ENCODE assay signal across 24 mouse cellular contexts in the genomic region with DNA sequence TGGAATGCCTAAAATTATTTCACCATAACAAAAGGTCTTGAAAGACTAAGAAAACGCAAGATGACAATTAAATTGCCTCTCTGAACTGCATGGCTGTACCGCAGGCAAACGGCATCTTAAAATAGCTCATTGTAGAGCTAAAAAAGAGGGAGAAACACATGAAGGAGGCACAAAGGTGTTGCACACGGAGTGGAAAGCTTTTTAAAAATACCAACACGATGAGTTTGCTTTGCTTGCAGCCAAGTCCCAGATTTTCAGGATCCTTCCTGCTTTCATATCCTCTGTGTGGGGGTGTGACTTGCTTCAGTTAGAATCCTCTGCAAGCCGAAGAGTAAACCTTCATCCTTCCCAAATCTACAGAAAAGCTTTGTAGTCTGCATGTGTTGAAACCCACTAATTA. TPM values are rescaled to one million over a fixed set of nuclear protein-coding genes. Genes with fewer than 3 reads are reported as not detected.
DNase-seq lines count a peak whose midpoint lies in the region; ATAC-seq and TF ChIP-seq lines count a peak whose summit lies in the region.
"Had no signal": no experiment of that assay in that cellular context is flagged by ENCODE, and none has a peak within 500 bp of the region (broad histone marks: within the 10 kb centered on the region; RNA-seq: fewer than 3 reads in every experiment).

No protein-coding gene starts in this region.

- ATAC-seq in midbrain, embryonic 11.5 days (ENCODE audit: low FRiP score): no peak
- no peak for ATAC-seq in liver, postnatal 0 days
- ATAC-seq in kidney, embryonic 15.5 days (replicated peaks; ENCODE audit: low FRiP score): no peak
- ATAC-seq: hindbrain, postnatal 0 days; intestine, postnatal 0 days; midbrain, embryonic 16.5 days had no signal

- H3K27me3 ChIP-seq in midbrain, embryonic 11.5 days (ENCODE audit: control insufficient read depth, insufficient read depth, low read length): no peaks in the 10 kb centered on the region
- peaks cover 37% of the 10 kb centered on the region for H3K27me3 ChIP-seq in midbrain, embryonic 10.5 days (ENCODE audit: low read depth, poor library complexity, severe bottlenecking)
- H3K27me3 ChIP-seq in liver, postnatal 0 days (ENCODE audit: insufficient read depth, low read length): no peaks in the 10 kb centered on the region
- H3K27me3 ChIP-seq in kidney, embryonic 15.5 days: no peaks in the 10 kb centered on the region

- WGBS in midbrain, embryonic 11.5 days: 81% methylated on average over 6 of the region's 6 CpGs
- 79% methylated on average over 6 of the region's 6 CpGs for WGBS in midbrain, embryonic 10.5 days
- WGBS in olfactory bulb, adult 2 months: 20% methylated on average over 6 of the region's 6 CpGs
- WGBS in liver, postnatal 0 days (ENCODE audit: insufficient replicate concordance): 65% methylated on average over 6 of the region's 6 CpGs
- 60% methylated on average over 6 of the region's 6 CpGs for WGBS in kidney, embryonic 15.5 days

- H3K27ac ChIP-seq in midbrain, embryonic 11.5 days (ENCODE audit: low read depth, low read length): no peak overlapping the region
- H3K27ac ChIP-seq in midbrain, embryonic 10.5 days (replicated peaks): no peak overlapping the region
- H3K27ac ChIP-seq in left cerebral cortex, adult 2 months: peak overlapping the region; percentile 81
- peak overlapping the region; percentile 93 for H3K27ac ChIP-seq in olfactory bulb, adult 2 months (ENCODE audit: insufficient read depth, low read depth, low read length)
- no peak overlapping the region for H3K27ac ChIP-seq in liver, postnatal 0 days (ENCODE audit: low read depth)
- H3K27ac ChIP-seq in kidney, embryonic 15.5 days: no peak overlapping the region
- H3K27ac ChIP-seq: hindbrain, postnatal 0 days had no signal

- H3K9me3 ChIP-seq in midbrain, embryonic 11.5 days (ENCODE audit: control insufficient read depth, low read length): no peaks in the 10 kb centered on the region
- H3K9me3 ChIP-seq in midbrain, embryonic 10.5 days (replicated peaks): no peaks in the 10 kb centered on the region
- no peaks in the 10 kb centered on the region for H3K9me3 ChIP-seq in liver, postnatal 0 days (ENCODE audit: low read length)
- H3K9me3 ChIP-seq in kidney, embryonic 15.5 days (replicated peaks): no peaks in the 10 kb centered on the region

- H3K4me1 ChIP-seq in midbrain, embryonic 11.5 days (ENCODE audit: control insufficient read depth, insufficient read depth, low read length): no peaks in the 10 kb centered on the region
- peaks cover 24% of the 10 kb centered on the region for H3K4me1 ChIP-seq in midbrain, embryonic 10.5 days
- peaks cover 14% of the 10 kb centered on the region for H3K4me1 ChIP-seq in olfactory bulb, adult 2 months (ENCODE audit: control insufficient read depth, insufficient read depth, low read length)
- no peaks in the 10 kb centered on the region for H3K4me1 ChIP-seq in liver, postnatal 0 days (ENCODE audit: insufficient read depth)
- H3K4me1 ChIP-seq in kidney, embryonic 15.5 days: peaks cover 17% of the 10 kb centered on the region

- no peak overlapping the region for H3K4me2 ChIP-seq in midbrain, embryonic 11.5 days
- no peak overlapping the region for H3K4me2 ChIP-seq in liver, postnatal 0 days (ENCODE audit: low read depth, low read length)
- no peak overlapping the region for H3K4me2 ChIP-seq in kidney, embryonic 15.5 days

- intact Hi-C loops in heart, postnatal 25 days (cut with DNase I): no loop called here
- intact Hi-C loops in left cerebral cortex, adult 2 months (cut with DNase I): loop anchor here (1.0 to 5.0 kb wide), 4 partner anchors 40 to 133 kb away; partner anchors contain the start of gene March10

- no peak for TF ChIP-seq EP300 in liver, postnatal 0 days (IDR thresholded peaks at IDR 0.05; ENCODE audit: low read depth)

- no peak overlapping the region for H3K4me3 ChIP-seq in midbrain, embryonic 11.5 days (ENCODE audit: low read depth, low read length)
- H3K4me3 ChIP-seq in midbrain, embryonic 10.5 days: no peak overlapping the region
- no peak overlapping the region for H3K4me3 ChIP-seq in left cerebral cortex, adult 2 months
- H3K4me3 ChIP-seq in olfactory bulb, adult 2 months (ENCODE audit: insufficient read depth, low read depth, low read length): no peak overlapping the region
- H3K4me3 ChIP-seq in liver, postnatal 0 days (ENCODE audit: low read depth, low read length): no peak overlapping the region
- H3K4me3 ChIP-seq in kidney, embryonic 15.5 days (replicated peaks): no peak overlapping the region

- H3K9ac ChIP-seq in midbrain, embryonic 11.5 days (ENCODE audit: low read length): no peak overlapping the region
- no peak overlapping the region for H3K9ac ChIP-seq in liver, postnatal 0 days (replicated peaks)
- no peak overlapping the region for H3K9ac ChIP-seq in kidney, embryonic 15.5 days

- peak; percentile 61 for DNase-seq in heart, adult 11 months
- DNase-seq in heart, postnatal 25 days (ENCODE audit: low spot score): no peak
- DNase-seq in midbrain, embryonic 11.5 days (ENCODE audit: low spot score, missing footprints): peak; percentile 75
- no peak for DNase-seq in midbrain, embryonic 10.5 days (ENCODE audit: low spot score)
- DNase-seq in left cerebral cortex, adult 2 months (ENCODE audit: extremely low spot score in 1 of 2, low spot score in 2 of 2): peak in 1 of 2 experiments; percentile 28
- no peak for DNase-seq in liver, postnatal 0 days
- DNase-seq: adrenal gland, postnatal 10 days; cerebellum, adult 11 months; cerebellum, postnatal 10 days; heart, postnatal 4 days; liver; lung, adult 18-20 months; lung, postnatal 14 days; thymus, postnatal 36 days had no signal

- no peak for TF ChIP-seq POLR2A in olfactory bulb, adult 2 months (IDR thresholded peaks at IDR 0.05; ENCODE audit: insufficient read depth, low read depth, low read length)

- no peaks in the 10 kb centered on the region for H3K36me3 ChIP-seq in midbrain, embryonic 11.5 days (ENCODE audit: control insufficient read depth, insufficient read depth, low read length)
- H3K36me3 ChIP-seq in midbrain, embryonic 10.5 days: no peaks in the 10 kb centered on the region
- H3K36me3 ChIP-seq in liver, postnatal 0 days (replicated peaks; ENCODE audit: insufficient read depth, low read length): no peaks in the 10 kb centered on the region
- no peaks in the 10 kb centered on the region for H3K36me3 ChIP-seq in kidney, embryonic 15.5 days

- no peak for TF ChIP-seq CTCF in left cerebral cortex, adult 2 months (IDR thresholded peaks at IDR 0.05)
- TF ChIP-seq CTCF in olfactory bulb, adult 2 months (IDR thresholded peaks at IDR 0.05; ENCODE audit: insufficient read depth, low read depth, low read length): no peak
- TF ChIP-seq CTCF in liver, postnatal 0 days (IDR thresholded peaks at IDR 0.05; ENCODE audit: low read depth): no peak

RNA-seq across cellular contexts. Expression of gene March10, which starts 41.0 kb away (rescaled TPM):
- not detected for total RNA-seq in heart, postnatal 25 days (2021)
- 0.06 TPM in 1 of 2 replicates, not detected in the other for polyA plus RNA-seq in midbrain, embryonic 11.5 days (2014; fragmentation: Nextera tagmentation; extraction: Ambion mirVana)
- polyA plus RNA-seq in midbrain, embryonic 10.5 days (2016; fragmentation: Nextera tagmentation; extraction: Ambion mirVana): 0.41 TPM in 1 of 2 replicates, not detected in the other
- total RNA-seq in left cerebral cortex, adult 2 months (2021): 1 to 10 TPM; 2.0 to 3.8 TPM
- not detected in 2 replicates for polyA plus RNA-seq in olfactory bulb, adult 2 months (2012; ENCODE audit: insufficient read depth, insufficient read length, low replicate concordance, missing spikeins)
- polyA plus RNA-seq in liver, postnatal 0 days (2015; fragmentation: Nextera tagmentation; extraction: Ambion mirVana): not detected in 2 replicates
- 0.05 and 0.06 TPM in 2 replicates for polyA plus RNA-seq in kidney, embryonic 15.5 days (2015; fragmentation: Nextera tagmentation; extraction: Ambion mirVana)
- total RNA-seq: adrenal gland, postnatal 10 days; gastrocnemius, adult 8-10 months; granulocyte monocyte progenitor cell, adult 5-6 weeks; megakaryocyte, adult 5-6 weeks; neutrophil, adult 5-6 weeks had no signal
- polyA plus RNA-seq: intestine, postnatal 0 days; large intestine, adult 2 months had no signal

Comparison
In these comparisons a context has a peak if more than half of its experiments do, and no peak if none do; other contexts are left out.
1. DNase-seq: peak in heart, adult 11 months (single experiment) and midbrain, embryonic 11.5 days (single experiment); none in heart, postnatal 25 days (single experiment), midbrain, embryonic 10.5 days (single experiment) and liver, postnatal 0 days (single experiment).
2. H3K27ac ChIP-seq: peak in left cerebral cortex, adult 2 months (single experiment) and olfactory bulb, adult 2 months (single experiment); none in midbrain, embryonic 11.5 days (single experiment), midbrain, embryonic 10.5 days (single experiment), liver, postnatal 0 days (single experiment) and kidney, embryonic 15.5 days (single experiment).